Mouse (Mus musculus): ENCODE data around the gene Capn11. TPM values are rescaled to one million over a fixed set of nuclear protein-coding genes. Genes with fewer than 3 reads are reported as not detected.
A peak's percentile ranks its signal among the peaks of the same experiment; 100 is the strongest.

The Capn11 gene
- polyA plus RNA-seq, 1 experiment from 2014 or later = not detected

GRCm38 (mm10) chr17:45606992-45607879 is 51.9 kb downstream of the Capn11 start:
- ATAC-seq (ENCODE audit: insufficient read depth) = no peak

GRCm38 (mm10) chr17:45602984-45603383 is 56.1 kb downstream of the Capn11 start:
- no peaks in the 10 kb centered on the region for H3K36me3 ChIP-seq (ENCODE audit: insufficient read depth)
- WGBS = 85% methylated on average over 3 of the region's 3 CpGs
- H3K4me1 ChIP-seq (ENCODE audit: insufficient read depth) = peaks cover 12% of the 10 kb centered on the region
- no peak overlapping the region for H3K27ac ChIP-seq (ENCODE audit: low read depth)
- no peak for ATAC-seq (ENCODE audit: insufficient read depth)
- H3K9me3 ChIP-seq (ENCODE audit: low read depth, low read length) = no peaks in the 10 kb centered on the region
- H3K4me3 ChIP-seq (ENCODE audit: low read depth, low read length) = no peak overlapping the region
- peaks cover 19% of the 10 kb centered on the region; the same call in 1 of the 2 replicates for H3K27me3 ChIP-seq (ENCODE audit: insufficient read depth, low read length)
- H3K4me2 ChIP-seq = no peak overlapping the region
- no peak for TF ChIP-seq CTCF (IDR thresholded peaks at IDR 0.05; ENCODE audit: low read depth)
- no peak overlapping the region for H3K9ac ChIP-seq
- DNase-seq = no peak

More at GRCm38 (mm10) chr17:45606992-45607879, 51.9 kb downstream of the Capn11 start:
- H3K27ac ChIP-seq (ENCODE audit: low read depth) = no peak overlapping the region
- H3K27me3 ChIP-seq (ENCODE audit: insufficient read depth, low read length) = peaks cover 2% of the 10 kb centered on the region; the same call in 1 of the 2 replicates
- TF ChIP-seq CTCF (IDR thresholded peaks at IDR 0.05; ENCODE audit: low read depth) = no peak
- no peaks in the 10 kb centered on the region for H3K4me1 ChIP-seq (ENCODE audit: insufficient read depth)
- H3K4me3 ChIP-seq (ENCODE audit: low read depth, low read length) = no peak overlapping the region
- no peak overlapping the region for H3K4me2 ChIP-seq
- no peak overlapping the region for H3K9ac ChIP-seq
- 77% methylated on average over 15 of the region's 15 CpGs for WGBS
- H3K9me3 ChIP-seq (ENCODE audit: low read depth, low read length) = no peaks in the 10 kb centered on the region
- no peak for DNase-seq
- H3K36me3 ChIP-seq (ENCODE audit: insufficient read depth) = no peaks in the 10 kb centered on the region

- H3K36me3 ChIP-seq (ENCODE audit: insufficient read depth) = no peaks in the 10 kb centered on the region
- no peak within 1 kb of the TSS for H3K4me3 ChIP-seq (ENCODE audit: low read depth, low read length)
- H3K9ac ChIP-seq = peak within 1 kb of the TSS; percentile 28
- ATAC-seq (ENCODE audit: insufficient read depth) (no peak), DNase-seq (no peak)
- H3K27ac ChIP-seq (ENCODE audit: low read depth) = no peak within 1 kb of the TSS
- H3K4me2 ChIP-seq = peak within 1 kb of the TSS; percentile 25; the same call in 1 of the 2 replicates
- TF ChIP-seq CTCF (IDR thresholded peaks at IDR 0.05; ENCODE audit: low read depth) = no peak
- 41% methylated on average over 6 of the region's 6 CpGs for WGBS
- no peaks in the 10 kb centered on the region for H3K9me3 ChIP-seq (ENCODE audit: low read depth, low read length)
- peaks cover 19% of the 10 kb centered on the region; the same call in 1 of the 2 replicates for H3K27me3 ChIP-seq (ENCODE audit: insufficient read depth, low read length)
- peaks cover 12% of the 10 kb centered on the region for H3K4me1 ChIP-seq (ENCODE audit: insufficient read depth)
Measured at GRCm38 (mm10) chr17:45601877-45602304, 57.2 kb downstream of the Capn11 start, which contains the start of gene Mymx. Gene Mymx, minus strand, starts transcription at chr17:45602102.

- no peak for ATAC-seq (ENCODE audit: insufficient read depth)
- DNase-seq = no peak
- H3K27me3 ChIP-seq (ENCODE audit: insufficient read depth, low read length) = peaks cover 19% of the 10 kb centered on the region; the same call in 1 of the 2 replicates
- no peaks in the 10 kb centered on the region for H3K36me3 ChIP-seq (ENCODE audit: insufficient read depth)
- no peaks in the 10 kb centered on the region for H3K9me3 ChIP-seq (ENCODE audit: low read depth, low read length)
- peaks cover 13% of the 10 kb centered on the region for H3K4me1 ChIP-seq (ENCODE audit: insufficient read depth)
- no peak overlapping the region for H3K27ac ChIP-seq (ENCODE audit: low read depth)
- peak overlapping the region; percentile 25; the same call in 1 of the 2 replicates for H3K4me2 ChIP-seq
- no peak for TF ChIP-seq CTCF (IDR thresholded peaks at IDR 0.05; ENCODE audit: low read depth)
- H3K4me3 ChIP-seq (ENCODE audit: low read depth, low read length) = no peak overlapping the region
- WGBS = 16% methylated on average over 22 of the region's 22 CpGs
- H3K9ac ChIP-seq = peak overlapping the region; percentile 28
Measured at GRCm38 (mm10) chr17:45601325-45601724, 57.8 kb downstream of the Capn11 start.

- H3K4me2 ChIP-seq = no peak overlapping the region
- 65% methylated on average over 8 of the region's 8 CpGs for WGBS
- no peak overlapping the region for H3K9ac ChIP-seq
- ATAC-seq (ENCODE audit: insufficient read depth) = no peak
- H3K4me3 ChIP-seq (ENCODE audit: low read depth, low read length) = no peak overlapping the region
- DNase-seq = no peak
- H3K27ac ChIP-seq (ENCODE audit: low read depth) = no peak overlapping the region
- H3K4me1 ChIP-seq (ENCODE audit: insufficient read depth) = peaks cover 17% of the 10 kb centered on the region
- H3K9me3 ChIP-seq (ENCODE audit: low read depth, low read length) = no peaks in the 10 kb centered on the region
- no peak for TF ChIP-seq CTCF (IDR thresholded peaks at IDR 0.05; ENCODE audit: low read depth)
- peaks cover 19% of the 10 kb centered on the region; the same call in 1 of the 2 replicates for H3K27me3 ChIP-seq (ENCODE audit: insufficient read depth, low read length)
- no peaks in the 10 kb centered on the region for H3K36me3 ChIP-seq (ENCODE audit: insufficient read depth)
Measured at GRCm38 (mm10) chr17:45600267-45600666, 58.9 kb downstream of the Capn11 start.

- peak within 1 kb of the TSS; percentile 28 for H3K4me3 ChIP-seq (ENCODE audit: low read depth, low read length)
- no peaks in the 10 kb centered on the region for H3K9me3 ChIP-seq (ENCODE audit: low read depth, low read length)
- H3K27ac ChIP-seq (ENCODE audit: low read depth) = no peak within 1 kb of the TSS
- peaks cover 19% of the 10 kb centered on the region; the same call in 1 of the 2 replicates for H3K27me3 ChIP-seq (ENCODE audit: insufficient read depth, low read length)
- WGBS = 20% methylated on average over 32 of the region's 32 CpGs
- TF ChIP-seq CTCF (IDR thresholded peaks at IDR 0.05; ENCODE audit: low read depth) = no peak
- no peaks in the 10 kb centered on the region for H3K36me3 ChIP-seq (ENCODE audit: insufficient read depth)
- H3K4me2 ChIP-seq = peak within 1 kb of the TSS; percentile 68
- H3K9ac ChIP-seq = peak within 1 kb of the TSS; percentile 24
- peaks cover 22% of the 10 kb centered on the region for H3K4me1 ChIP-seq (ENCODE audit: insufficient read depth)
- peak; percentile 35; the same call in 1 of the 2 replicates for ATAC-seq (ENCODE audit: insufficient read depth)
- peak; percentile 67 for DNase-seq
Measured at GRCm38 (mm10) chr17:45599446-45600242, 59.5 kb downstream of the Capn11 start, which contains the start of gene Slc29a1. Gene Slc29a1, minus strand, starts transcription at chr17:45599606.
